Mouse (Mus musculus) midbrain, postnatal 0 days (tissue): ENCODE results near the gene Gm49405. TPM values are rescaled to one million over a fixed set of nuclear protein-coding genes. Genes with fewer than 3 reads are reported as not detected.
"Not testable (repeated sequence)": the region's sequence is repeated elsewhere in the genome, so short reads cannot be mapped to it uniquely, and the experiment has no call there.

Experiments
- ATAC-seq: fragments of 200-750 bp; cut with Nextera tagmentation; 2 replicates; pipeline ENCODE4 v1.8.0; 2017; ENCODE audit warnings: moderate number of reproducible peaks, mild to moderate bottlenecking, moderate TSS enrichment, moderate library complexity; ENCODE audit not compliant: low FRiP score
- DNase-seq: peaks from one replicate; pipeline ENCODE4 v3.0.0-alpha.2; 2015; ENCODE audit warnings: low spot score
- H3K27ac ChIP-seq: fragments of 300-500 bp; sonication (generic); 2 replicates; pipeline ENCODE4 v1.5.1; 2014; ENCODE audit warnings: low read depth, mild to moderate bottlenecking, low read length, mixed read lengths
- H3K27me3 ChIP-seq: fragments of 300-500 bp; sonication (generic); 2 replicates; pipeline ENCODE4 v1.6.1; 2014; ENCODE audit warnings: low read length, control low read depth, mixed read lengths; ENCODE audit not compliant: insufficient read depth
- H3K36me3 ChIP-seq: fragments of 300-500 bp; sonication (generic); 2 replicates; pipeline ENCODE4 v1.6.1; 2014; ENCODE audit warnings: low read length, control low read depth, mixed read lengths; ENCODE audit not compliant: insufficient read depth
- H3K4me1 ChIP-seq: fragments of 300-500 bp; sonication (generic); 2 replicates; pipeline ENCODE4 v1.6.1; 2014; ENCODE audit warnings: mild to moderate bottlenecking, control low read depth, antibody characterized with exemption, low read length, mixed read lengths; ENCODE audit not compliant: insufficient read depth
- H3K4me2 ChIP-seq: fragments of 300-500 bp; sonication (generic); 2 replicates; pipeline ENCODE4 v1.6.1; 2014; ENCODE audit warnings: low read depth, mild to moderate bottlenecking, low read length, mixed read lengths; ENCODE audit not compliant: poor library complexity, severe bottlenecking
- H3K4me3 ChIP-seq: fragments of 300-500 bp; sonication (generic); 2 replicates; pipeline ENCODE4 v1.5.1; 2014; ENCODE audit warnings: low read depth, mild to moderate bottlenecking, low read length, moderate library complexity
- H3K9ac ChIP-seq: fragments of 300-500 bp; sonication (generic); replicated peaks from 2 replicates; pipeline ENCODE4 v1.6.1; 2014; ENCODE audit warnings: mild to moderate bottlenecking, low read length, moderate library complexity, mixed read lengths; ENCODE audit not compliant: poor library complexity, severe bottlenecking
- H3K9me3 ChIP-seq: fragments of 300-500 bp; sonication (generic); 2 replicates; pipeline ENCODE4 v1.6.1; 2016; ENCODE audit warnings: low read length, control low read depth
- CTCF ChIP-seq: IDR thresholded peaks from 2 replicates; pipeline ENCODE4 v1.5.1; 2016; ENCODE audit warnings: antibody characterized with exemption, mild to moderate bottlenecking
- WGBS: fragments of 180-500 bp; shearing (Covaris S2); extraction: QIAGEN DNeasy Blood & Tissue Kit; methylation state at CpG from one replicate; pipeline ENCODE4 v1.1.7; 2014; 5-methylcytosine and 5-hydroxymethylcytosine counted together
- polyA plus RNA-seq: library from polyadenylated mRNA; unstranded; fragments of >200 nt; fragmentation: Nextera tagmentation; extraction: Ambion mirVana; gene quantifications from 2 replicates; pipeline ENCODE4 v1.2.1, GENCODE M21; 2015
- total RNA-seq: library from RNA; depleted of rRNA; stranded (reverse); fragments of >200 nt; gene quantifications from 2 replicates; pipeline ENCODE4 v1.2.3, GENCODE M21; 2014

Gm49405 gene
- total and polyA plus RNA-seq, 2 experiments from 2014 or later = 3.0 to 4.0 TPM

- no peak overlapping the region for H3K4me2 ChIP-seq
- no peak overlapping the region for H3K9ac ChIP-seq
- no peaks in the 10 kb centered on the region for H3K4me1 ChIP-seq
- no peaks in the 10 kb centered on the region for H3K9me3 ChIP-seq
- WGBS = 71% methylated on average over 11 of the region's 11 CpGs
- no peaks in the 10 kb centered on the region for H3K27me3 ChIP-seq
- TF ChIP-seq CTCF = peak; percentile 42
- DNase-seq = peak; percentile 21
- no peak overlapping the region for H3K4me3 ChIP-seq
- H3K27ac ChIP-seq = no peak overlapping the region
- no peaks in the 10 kb centered on the region for H3K36me3 ChIP-seq
- no peak for ATAC-seq
Measured at GRCm38 (mm10) chr19:3966330-3967075, 33.9 kb upstream of the Gm49405 start.

DNA sequence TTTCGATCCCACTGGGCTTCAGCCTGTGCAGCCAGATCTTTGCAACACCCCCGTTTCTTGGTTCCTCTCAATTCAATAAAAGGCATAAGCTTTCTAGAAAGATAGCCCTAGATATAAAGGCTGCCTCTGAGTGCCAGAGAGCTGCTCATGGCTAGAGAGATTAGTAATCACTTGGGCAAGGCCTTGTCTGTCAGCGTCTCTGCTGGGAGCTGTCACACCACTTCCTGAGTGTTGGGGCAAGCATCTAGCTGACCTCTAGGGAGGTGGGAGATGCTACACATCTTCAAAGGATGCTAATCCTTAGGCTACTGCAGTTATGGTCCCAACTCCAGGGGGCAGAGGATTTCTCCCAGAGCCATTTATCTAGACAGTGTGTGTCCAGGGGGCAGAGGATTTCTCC, 33.2 kb upstream of the Gm49405 start:
- H3K9ac ChIP-seq = no peak overlapping the region
- H3K27ac ChIP-seq = no peak overlapping the region
- no peak overlapping the region for H3K4me3 ChIP-seq
- no peak for ATAC-seq
- no peaks in the 10 kb centered on the region for H3K4me1 ChIP-seq
- no peak for TF ChIP-seq CTCF
- no peaks in the 10 kb centered on the region for H3K36me3 ChIP-seq
- no peaks in the 10 kb centered on the region for H3K9me3 ChIP-seq
- no peaks in the 10 kb centered on the region for H3K27me3 ChIP-seq
- H3K4me2 ChIP-seq = no peak overlapping the region
- no peak for DNase-seq
- 58% methylated on average over 3 of the region's 3 CpGs for WGBS

- Histone ChIP-seq H3K27me3 (no peaks in the 10 kb centered on the region), H3K4me2 (no peak within 1 kb of the TSS), H3K4me1 (no peaks in the 10 kb centered on the region), H3K9ac (no peak within 1 kb of the TSS), H3K36me3 (no peaks in the 10 kb centered on the region), H3K9me3 (no peaks in the 10 kb centered on the region), H3K4me3 (no peak within 1 kb of the TSS), H3K27ac (no peak within 1 kb of the TSS)
- 57% methylated on average over 9 of the region's 9 CpGs for WGBS
- ATAC-seq (no peak), DNase-seq (no peak)
- TF ChIP-seq CTCF = no peak
Measured at GRCm38 (mm10) chr19:3972229-3972628, 28.2 kb upstream of the Gm49405 start, which contains the start of gene Aldh3b2. Aldh3b2 (plus strand) TSS chr19:3972328.

DNA sequence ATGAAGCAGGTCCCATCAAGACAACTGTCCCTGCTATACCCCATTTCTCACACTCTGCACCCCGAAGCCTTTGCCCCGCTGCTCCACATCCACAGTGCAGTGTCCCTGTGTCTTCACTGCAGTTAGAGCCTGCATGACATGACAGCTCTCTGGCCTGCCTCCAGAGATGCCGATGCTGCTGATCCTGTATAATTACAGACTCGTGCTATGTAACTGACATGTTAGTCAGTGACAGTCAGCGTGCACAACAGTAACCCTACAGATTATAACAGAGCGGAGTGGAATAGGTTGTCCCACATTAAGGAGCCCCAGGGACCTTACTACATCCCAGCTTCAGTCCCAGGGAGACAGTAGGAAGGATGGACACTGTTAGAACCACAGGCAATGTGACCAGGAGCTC, 25.8 kb upstream of the Gm49405 start:
- H3K4me2 ChIP-seq, DNase-seq, H3K4me1 ChIP-seq, H3K4me3 ChIP-seq, ATAC-seq, H3K27me3 ChIP-seq, H3K9me3 ChIP-seq, H3K9ac ChIP-seq, H3K36me3 ChIP-seq, H3K27ac ChIP-seq: not testable (repeated sequence)
- 76% methylated on average over 6 of the region's 6 CpGs for WGBS

DNA sequence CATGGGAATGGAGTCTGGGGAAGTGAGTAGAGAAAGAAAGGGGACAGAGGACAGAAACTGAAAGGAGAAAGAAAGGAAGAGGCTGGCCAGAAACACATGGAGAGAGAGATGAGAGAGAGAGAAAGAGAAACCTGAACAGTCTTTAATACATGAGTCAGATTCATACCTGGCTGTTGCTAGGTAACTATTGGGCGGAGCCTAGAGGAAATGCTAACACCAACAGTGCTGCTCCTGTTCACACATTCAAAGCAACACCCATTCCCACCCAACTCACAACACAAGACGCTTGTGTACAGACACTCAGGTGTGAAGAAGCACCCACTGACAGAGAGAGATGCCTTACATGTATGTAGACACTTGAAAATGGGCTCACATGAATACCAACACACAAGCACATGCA, 24.6 kb upstream of the Gm49405 start:
- Histone ChIP-seq H3K27me3 (no peaks in the 10 kb centered on the region), H3K4me2 (no peak overlapping the region), H3K9me3 (no peaks in the 10 kb centered on the region), H3K9ac (no peak overlapping the region), H3K4me1 (no peaks in the 10 kb centered on the region), H3K36me3 (no peaks in the 10 kb centered on the region), H3K4me3 (no peak overlapping the region), H3K27ac (no peak overlapping the region)
- ATAC-seq = no peak
- no peak for DNase-seq
- WGBS = 71% methylated on average over 2 of the region's 2 CpGs
- no peak for TF ChIP-seq CTCF

- Histone ChIP-seq H3K9me3 (no peaks in the 10 kb centered on the region), H3K4me2 (no peak overlapping the region), H3K27ac (peak overlapping the region; percentile 12; the same call in 1 of the 2 replicates), H3K27me3 (no peaks in the 10 kb centered on the region), H3K9ac (no peak overlapping the region), H3K36me3 (no peaks in the 10 kb centered on the region), H3K4me3 (no peak overlapping the region), H3K4me1 (no peaks in the 10 kb centered on the region)
- DNase-seq (peak; percentile 92), ATAC-seq (peak; percentile 61)
- peak; percentile 88 for TF ChIP-seq CTCF
- 11% methylated on average over 4 of the region's 4 CpGs for WGBS
Measured at GRCm38 (mm10) chr19:3980309-3980708, 20.1 kb upstream of the Gm49405 start.
